Mouse (Mus musculus): ENCODE data around the gene Arid3c. TPM values are rescaled to one million over a fixed set of nuclear protein-coding genes. Genes with fewer than 3 reads are reported as not detected.

Arid3c gene
- total RNA-seq, 2 experiments from 2014 or later = not detected

DNA sequence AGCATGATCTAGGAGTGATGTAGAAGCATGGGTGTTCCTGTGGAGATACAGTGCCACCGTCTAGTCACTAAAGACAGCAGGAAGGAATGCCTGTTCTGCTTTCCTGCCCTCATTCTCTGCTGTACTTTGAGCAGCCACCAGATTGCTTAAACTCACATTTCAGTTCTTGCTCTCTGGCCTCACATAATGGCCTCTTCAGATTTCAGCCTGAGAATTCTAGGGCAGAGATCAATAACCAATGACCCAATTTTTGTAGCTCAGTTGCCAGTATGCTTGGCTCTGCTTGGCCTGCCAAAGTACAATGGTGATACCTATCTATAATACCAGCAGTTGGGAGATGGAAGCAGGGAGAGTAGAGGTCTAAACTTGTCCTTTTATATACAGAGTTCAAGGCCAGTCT lies 14.1 kb upstream of the Arid3c start:
- DNase-seq = no peak

DNA sequence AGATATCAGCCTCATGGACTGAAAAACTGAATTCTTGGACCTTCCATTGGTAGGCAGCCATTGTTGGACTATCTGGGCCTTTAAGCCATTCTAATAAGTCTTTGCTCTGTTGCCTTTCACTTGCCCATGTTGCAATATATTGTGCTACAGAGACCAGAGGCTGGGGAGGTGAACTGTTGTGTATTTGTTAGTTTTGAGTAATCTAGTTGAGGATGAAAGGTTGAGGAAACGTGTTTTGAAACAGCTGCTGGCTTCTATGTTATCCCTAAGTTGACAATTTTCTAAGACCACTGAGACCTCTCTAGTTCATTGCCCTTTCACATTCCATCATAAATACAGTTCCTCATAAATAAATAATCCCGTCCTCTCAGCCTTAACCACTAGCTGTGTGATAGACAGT lies 13.2 kb upstream of the Arid3c start:
- DNase-seq = no peak

DNA sequence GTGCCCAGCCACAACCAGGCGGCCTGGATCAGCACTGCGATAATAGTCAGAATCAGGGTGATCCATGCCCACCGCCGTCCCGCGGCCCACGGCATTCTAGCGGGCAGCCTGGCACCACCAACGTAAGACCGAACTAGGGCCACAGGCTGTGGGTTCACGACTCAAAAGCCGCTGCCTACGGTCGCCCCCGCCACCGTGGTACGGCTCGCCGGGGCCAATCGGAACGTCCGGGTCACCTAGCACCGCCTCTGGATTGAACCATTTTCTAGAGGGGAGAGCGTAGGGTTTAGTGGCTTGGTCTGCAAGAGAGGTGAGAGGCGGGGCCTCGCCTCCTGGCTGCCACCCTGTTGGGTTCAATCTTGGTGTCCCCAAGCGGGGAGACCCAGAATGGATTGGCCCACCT lies 10.2 kb upstream of the Arid3c start:
- DNase-seq = peak; percentile 95

DNA sequence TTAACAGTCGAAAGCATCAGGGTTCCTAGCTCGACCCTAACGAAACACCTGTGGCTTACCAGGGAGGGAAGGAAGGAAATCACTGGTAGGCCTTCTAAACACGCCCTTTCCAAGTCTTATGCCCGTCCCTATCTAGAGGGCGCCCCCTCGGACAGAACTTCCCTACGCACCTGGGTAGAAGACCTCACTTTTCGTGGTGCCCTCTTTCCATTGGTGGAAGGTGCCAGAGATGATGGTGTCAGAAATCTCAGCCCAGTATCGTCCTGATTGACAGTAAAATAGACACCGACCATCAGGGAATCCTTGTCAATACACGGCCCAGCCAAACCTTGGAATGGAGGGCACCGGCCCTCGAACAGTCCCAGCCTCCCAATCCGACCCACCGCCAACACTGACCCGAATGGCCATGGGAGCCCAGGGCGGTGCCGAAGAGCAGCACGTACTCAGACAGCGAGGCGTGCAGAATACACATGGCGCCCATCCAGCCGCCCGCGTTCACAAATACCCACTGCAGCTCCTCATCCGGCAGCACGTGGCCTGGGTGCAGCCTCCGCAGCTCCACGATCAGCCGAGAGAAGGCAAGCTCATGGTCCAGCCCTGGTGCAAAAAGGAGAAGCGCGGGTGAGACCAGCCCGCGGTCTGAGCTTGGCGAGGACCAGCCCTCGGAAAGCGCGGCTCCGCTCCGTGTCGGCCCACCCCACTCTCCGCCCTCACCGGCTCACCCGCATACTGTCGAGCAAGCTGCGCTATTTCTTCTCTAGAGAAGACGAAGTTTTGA lies 9.6 kb upstream of the Arid3c start:
- no peak for DNase-seq

DNA sequence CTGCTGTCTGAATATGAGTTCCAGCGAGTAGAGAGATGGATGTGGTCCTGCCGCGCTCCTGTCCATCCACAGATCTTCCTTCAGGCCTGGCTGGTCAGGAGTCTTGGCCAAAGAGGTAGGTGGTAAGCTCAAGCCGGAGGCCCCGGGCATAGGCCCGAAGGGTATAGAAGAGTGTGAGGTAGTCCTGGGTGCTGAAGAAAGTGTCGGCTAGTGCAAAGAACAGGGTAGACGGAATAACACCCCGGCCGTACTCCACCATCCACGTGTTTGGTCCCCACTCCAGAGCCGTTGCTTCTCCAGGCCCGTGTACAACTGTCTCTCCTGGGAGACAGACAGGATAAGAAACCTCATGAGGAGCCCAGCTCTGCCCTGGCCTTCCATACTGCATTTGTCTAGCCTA lies 8.3 kb upstream of the Arid3c start:
- DNase-seq = no peak

DNA sequence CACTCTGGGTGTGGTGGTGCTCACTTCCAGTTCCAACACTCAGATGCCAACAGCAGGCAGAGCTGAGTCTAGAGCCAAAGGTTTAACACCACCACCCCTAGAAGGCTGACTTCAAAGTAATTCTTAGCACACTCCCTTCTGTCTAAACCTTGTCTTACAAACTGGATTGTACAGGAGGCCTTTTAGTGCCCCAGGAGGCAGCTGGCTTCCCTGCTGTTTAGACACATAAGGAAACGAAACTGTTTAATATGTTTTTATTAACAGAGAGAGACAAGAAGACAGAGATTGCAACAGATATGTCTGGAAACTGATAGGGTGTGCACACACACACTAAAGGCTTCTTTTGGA lies 7.3 kb upstream of the Arid3c start:
- no peak for DNase-seq

DNA sequence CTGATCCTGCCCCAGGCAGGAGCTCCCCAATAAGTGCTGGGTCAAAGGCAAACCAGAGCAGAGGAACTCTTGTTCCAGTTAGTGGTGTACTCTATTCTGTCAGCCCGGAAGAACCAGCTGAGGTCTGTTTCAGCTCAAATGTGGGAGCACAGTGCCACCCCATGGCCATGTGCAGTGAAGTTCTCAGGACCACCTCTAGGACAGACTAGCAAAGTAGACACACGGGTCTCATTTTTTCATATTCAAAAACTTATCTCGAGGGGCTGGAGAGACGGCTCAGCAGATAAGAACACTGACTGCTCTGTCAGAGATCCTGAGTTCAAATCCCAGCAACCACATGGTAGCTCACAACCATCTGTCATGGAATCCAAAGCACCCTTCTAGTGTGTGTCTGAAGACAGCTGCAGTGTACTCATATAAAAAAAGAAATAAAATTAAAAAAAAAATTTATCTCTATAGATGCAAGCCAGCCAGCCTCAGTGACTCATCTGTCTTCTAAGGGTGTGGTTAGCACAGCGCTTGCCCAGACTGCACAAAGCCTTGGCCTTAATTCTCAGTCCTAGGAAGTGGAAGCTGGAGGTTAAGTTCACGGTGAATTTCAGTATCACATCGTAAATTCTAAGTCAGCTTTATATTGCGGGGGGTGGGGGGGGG lies 6.8 kb upstream of the Arid3c start:
- DNase-seq = peak; percentile 77

DNA sequence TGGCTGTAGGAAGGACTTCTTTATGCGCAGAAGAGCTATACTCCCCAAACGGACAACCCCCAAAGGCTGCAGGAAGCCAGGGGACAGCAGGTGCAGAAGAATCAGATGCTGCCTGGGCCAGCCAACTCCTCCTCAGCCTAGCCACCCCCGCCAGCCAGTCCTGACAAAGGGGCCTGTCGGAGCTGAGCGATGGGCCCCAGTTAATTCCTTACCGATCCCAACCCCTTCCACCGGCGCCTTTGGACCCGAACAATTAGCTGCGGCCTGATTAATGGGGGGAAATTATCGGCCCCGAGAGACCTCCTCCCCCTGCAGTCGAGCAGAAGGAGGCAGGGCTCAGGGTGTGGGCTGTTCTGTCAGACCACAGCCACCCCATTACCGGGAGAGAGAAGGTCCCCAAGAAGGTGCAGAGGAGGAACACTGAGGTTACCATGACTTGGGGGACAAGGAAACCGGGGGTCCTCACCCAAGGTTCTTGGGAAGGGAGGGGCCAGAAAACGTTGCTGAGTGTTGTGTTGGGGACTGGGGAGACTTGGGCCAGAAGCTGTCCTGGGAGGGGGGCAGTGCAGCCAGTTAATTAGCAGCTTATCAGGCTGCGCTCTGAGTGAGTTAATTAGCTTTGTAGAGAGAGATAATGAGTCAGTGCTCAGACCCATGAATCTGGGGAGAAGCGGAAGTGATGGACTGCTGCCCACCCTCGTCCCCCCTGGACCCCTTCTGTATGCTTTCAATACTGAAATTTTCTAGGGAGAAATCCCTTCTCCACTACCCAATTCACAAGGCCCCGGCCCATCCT lies 3.9 kb downstream of the Arid3c start:
- no peak for DNase-seq

DNA sequence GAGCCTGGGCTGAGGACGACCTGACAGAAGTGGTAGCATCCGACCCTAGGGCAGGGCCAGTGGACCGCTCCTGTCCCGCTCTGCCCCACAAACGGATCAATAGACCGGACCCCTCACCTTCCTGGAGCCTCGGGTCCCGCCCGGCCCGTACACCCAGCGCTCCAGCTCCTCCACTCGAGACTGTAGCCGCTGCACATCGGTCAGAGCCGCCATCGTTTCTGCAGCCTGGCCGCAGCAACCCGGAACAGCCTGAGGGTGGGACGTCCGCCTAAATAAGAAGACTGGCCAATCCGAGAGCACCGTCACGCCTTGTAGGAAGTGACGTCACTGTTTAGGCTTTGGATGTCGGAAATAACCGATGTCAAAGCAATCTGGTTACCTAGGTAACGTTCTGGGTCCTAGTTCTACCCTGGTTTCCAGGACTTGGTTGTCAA lies 8.0 kb downstream of the Arid3c start, which contains the start of gene Dctn3:
Gene Dctn3, minus strand, starts transcription at position 253 of the 434 bp plus-strand sequence.
- peak; percentile 90 for DNase-seq

DNA sequence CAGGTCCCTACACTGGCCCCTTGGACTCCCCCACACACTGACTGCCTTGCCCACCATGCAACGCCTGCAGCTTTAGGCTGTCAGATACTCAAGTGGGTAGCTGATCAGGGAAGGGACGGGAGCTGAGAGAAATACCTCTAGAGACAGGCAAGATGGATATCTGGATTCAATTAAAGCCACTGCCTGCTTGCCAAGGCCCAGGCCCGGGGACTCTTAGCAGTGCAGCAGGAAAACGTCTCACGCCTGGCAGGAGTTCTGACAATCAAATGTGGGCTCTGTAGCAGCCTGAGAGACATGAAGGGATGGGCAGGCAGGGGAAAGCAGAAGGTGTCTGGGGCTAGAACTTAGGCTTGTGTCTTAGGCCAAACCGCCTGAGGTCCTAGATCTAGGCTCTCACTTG lies 14.1 kb downstream of the Arid3c start:
- no peak for DNase-seq

DNA sequence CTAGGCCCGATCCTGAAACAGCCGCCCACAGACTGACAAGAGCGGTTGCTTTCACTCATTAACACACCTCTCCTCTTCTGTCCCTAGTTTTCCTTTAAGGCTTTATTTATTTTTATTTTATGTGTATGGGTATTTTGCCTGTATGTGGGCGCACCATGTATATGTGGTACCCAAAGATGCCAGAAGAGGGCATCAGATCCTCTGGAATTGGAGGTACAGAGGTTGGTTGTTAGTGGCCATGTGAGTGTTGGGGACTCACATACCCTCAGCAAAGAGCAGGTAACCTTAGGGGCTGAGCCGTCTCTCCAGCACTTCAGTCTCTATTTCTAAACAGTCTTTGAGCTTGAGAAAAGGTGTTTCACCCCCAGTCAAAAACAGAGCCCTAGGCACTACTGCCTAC lies 15.3 kb downstream of the Arid3c start:
- peak; percentile 63 for DNase-seq

DNA sequence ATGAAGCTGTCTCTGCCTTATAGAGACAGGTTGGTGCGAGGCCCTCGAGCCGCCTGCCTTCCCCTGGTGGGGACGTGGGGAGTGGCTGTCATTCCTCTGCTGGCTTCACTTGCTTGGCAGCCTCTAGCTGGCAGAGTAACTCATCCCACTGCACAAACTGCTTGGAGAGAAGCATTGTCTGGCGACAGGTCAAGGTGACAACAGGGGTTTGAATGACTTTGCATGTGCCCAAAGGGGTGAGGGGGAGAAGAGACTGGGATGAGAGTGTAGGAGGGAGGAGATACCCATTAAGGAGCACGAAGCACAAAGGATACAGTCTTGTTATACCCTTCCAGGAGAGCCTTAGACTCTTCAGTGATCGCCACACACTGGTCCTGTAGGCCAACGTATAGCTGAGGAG lies 15.9 kb downstream of the Arid3c start:
- DNase-seq = no peak

DNA sequence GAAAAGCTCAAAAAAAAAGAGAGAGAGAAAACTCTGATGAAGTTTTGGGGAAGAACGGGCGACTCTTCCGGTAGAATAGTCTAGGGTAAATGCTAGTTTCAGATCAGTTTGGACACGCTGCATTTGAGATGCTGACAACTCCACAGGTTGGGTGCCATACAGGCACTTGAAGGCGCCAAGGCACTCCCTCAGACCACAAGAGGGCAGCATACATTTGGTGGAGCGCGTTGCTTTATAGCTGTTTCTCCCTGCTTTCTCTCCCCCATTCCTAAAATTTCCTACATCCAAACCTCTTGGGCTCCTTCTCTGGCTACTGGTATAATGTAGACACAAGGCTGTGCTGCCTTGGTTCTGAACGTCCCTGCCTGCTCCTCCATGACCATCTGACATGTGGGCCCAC lies 16.7 kb downstream of the Arid3c start:
- DNase-seq = peak; percentile 74

DNA sequence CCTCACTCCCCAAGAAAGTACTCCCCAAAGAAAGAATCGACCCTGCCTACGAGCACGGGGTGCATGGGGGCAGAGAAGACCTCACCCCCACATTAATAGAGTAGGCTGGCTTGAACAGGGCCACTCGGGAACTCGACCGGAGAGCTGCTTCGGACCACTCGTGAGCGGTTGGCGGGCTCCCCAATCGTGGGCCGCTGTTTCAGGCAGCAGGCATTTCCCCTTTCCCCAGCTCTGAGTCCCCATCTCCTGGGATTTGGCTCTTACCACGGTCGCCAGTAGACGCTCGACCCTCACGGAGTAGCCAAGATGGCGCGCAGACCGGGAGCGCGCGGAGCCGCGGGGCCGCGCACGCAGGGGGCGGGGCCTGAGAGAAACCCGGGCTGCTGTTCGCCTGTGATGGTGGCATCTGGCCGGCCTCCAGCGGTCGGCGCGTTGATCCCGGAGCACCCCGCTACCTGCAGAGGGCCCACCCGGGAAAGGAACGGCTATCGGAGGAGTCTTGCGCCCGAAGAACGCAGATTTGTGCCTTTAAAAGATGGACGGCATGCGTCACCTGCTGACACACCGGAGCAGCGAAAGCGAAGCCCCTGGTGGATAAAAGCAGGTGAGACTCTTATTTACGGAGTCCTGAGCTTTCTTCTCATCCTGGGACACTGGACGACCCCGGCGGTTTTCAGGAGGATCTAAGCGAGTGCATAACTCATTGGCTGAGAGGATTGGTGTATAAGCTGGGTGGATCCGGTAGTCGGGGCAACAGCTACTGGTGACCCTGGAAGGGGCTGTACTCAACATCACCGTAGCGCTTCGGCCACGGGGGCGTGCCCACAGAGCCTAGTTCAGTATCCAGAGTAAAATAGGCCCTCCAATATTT lies 17.5 kb downstream of the Arid3c start, which contains the start of gene Rpp25l:
Gene Rpp25l, minus strand, starts transcription at position 338 of the 871 bp plus-strand sequence.
- DNase-seq = peak; percentile 94

DNA sequence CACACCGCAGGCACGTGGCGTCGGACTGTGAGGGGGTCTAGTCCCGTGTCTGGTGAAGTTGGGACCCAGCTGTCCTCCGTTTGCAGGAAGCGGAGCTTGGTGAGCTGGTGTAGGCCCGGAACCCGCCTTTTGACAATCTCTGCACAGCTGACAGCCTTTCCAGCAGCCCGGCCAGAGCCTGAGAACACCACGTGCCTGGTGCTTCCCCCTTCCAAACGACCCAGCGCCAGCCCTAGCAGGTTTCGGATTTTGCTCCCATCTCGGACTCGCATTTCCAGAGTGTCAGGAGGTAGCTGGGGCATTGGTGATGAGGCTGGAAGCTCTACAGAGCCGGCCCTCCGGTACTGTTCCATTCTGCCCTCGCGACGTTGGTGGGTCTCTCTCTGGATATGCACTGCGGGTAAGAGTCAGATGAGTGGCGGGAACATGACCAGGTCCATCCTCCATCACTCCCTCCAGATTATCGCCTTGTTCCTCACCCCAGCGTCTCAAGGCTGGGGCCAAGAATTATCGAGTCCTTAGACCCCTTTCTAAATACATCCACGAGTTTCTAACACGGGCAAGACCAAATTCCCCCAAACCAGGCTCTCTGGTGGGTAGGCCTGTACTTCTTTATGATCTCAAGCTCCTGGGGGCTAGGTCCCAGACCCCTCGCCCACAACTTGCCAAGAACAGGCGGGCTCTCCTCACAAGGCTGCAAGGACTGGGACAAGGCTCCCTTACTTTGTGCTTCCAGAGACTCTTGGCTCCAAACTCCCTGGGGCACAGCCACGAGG lies 18.3 kb downstream of the Arid3c start:
- peak; percentile 32 for DNase-seq

DNA sequence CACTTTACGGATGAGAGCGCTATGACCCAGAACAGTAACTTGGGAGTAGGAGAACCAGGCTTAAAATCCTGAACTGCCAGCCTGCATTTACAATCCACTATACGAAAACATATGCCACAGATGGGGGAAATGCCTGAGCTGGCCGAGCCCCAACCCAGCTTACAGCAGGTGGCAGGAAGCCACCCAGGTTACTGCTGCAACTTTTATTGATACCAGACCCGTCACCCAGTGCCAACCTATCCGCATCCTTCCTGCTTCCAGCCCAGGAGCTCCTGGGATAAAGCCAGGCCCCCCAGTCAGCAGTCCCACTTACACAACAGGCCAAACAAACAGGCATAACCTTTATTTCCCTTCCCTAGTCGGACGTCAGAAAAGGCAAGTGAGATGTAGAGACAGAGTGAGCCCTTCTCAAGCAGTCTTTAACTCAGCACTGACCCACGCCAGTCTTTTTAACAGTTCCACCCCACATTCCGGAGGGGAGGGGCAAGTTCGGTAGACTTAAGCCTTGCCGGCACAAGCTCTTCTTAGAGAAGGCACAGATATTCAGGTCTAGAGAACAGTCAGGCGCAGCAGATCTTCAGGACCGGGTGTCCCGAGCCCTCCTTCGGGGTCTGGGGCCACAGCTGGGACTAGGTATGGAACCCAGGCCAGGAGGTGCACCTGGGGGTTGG lies 19.1 kb downstream of the Arid3c start:
- DNase-seq = no peak

DNA sequence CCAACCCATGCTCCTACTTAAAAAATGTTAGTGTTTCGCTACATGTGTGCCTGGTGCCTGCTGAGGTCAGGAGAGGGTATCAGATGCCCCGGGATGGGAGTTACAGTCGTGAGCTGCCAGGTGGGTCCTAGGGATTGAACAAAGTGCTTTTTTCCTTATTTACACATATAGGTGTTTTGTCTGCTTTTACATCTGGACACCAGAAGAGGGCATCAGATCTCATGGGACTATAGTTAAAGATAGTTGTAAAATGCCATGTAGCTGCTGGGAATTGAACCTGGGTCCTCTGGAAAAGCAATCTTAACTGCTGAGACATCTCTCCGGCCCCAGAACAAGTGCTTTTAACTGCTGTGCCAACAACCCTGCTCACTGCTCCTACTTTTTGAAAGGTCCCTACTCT lies 20.7 kb downstream of the Arid3c start:
- no peak for DNase-seq

DNA sequence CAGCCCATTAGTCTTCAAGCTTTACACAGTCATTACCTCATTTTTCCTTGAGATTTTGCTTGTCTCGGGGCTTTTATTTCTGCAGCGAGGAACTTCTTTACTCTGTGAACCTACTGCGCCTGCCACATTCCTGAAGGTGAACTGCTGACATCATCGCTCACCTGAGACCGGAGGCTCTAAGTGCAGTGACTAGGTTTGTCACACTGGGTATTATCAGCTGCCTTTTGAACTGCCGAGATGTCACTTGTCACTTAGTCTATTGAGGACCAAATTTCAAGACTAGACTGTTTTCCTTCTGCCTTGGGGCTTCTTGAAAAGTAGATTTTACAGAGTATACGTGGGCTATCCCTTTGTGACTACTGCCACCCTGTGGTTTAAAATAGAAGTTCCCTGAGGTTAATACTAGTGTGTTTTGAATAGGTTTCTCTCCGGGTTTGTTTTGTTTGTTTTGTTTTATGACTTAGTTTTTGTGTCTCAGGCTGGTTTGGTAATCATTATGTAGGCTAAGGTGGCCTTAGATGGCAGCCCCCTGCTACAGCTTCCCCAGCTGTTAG lies 22.7 kb downstream of the Arid3c start:
- peak; percentile 46 for DNase-seq

DNA sequence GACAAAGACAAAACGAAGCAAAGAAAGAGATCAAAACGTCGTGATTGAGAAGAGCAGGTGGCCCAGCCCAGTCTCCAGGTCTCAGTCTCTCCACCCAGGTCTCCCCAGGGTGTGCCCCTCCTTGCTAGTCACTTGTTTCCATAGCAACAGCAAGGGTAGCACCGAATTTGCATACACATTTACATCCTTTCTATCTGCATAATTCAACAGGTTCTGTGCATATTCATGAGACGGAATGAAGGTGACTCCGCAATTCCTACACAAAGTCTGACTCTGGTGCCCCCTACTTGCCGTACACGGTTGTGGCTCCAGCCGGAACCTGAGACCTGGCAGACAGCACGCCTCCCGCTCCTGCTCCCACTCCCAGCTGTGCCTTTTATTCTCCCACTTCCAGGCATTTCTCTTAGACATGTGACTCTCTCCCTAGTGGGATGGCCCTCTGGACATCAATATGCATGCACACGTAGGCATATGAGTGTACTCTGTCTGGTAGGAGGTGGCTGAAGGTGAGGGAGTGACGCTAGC lies 23.9 kb downstream of the Arid3c start:
- peak; percentile 76 for DNase-seq
